Mouse (Mus musculus): Measurements from ENCODE around the gene Six2.
A peak's percentile ranks its signal among the peaks of the same experiment; 100 is the strongest.
"Not testable (repeated sequence)": the region's sequence is repeated elsewhere in the genome, so short reads cannot be mapped to it uniquely, and the experiment has no call there.

Six2 gene

DNA sequence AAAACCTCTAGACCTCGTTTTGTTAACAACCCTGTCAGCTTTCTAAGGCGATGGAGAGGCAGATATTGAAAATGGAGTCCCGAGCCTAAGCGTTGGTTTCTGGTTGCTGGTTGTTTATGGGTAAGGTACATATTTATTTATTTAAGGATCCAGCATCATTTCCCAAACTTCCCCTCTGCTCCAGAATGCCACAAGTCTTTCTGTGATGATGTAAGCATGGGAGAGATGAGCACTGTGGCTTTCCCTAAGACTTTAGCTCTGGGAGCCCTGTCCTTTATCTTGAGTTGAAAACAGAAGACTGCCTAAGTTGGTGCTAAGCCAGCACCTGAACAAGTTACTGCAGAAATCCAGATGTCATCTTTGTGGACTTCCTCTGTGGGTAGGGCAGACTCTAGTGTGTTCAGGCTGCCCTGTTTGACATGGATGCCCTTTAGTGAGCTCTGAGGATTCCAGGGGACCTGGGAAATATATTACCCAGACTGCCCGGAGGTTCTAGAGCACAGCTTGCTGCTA, 1.8 kb upstream of the Six2 start:
- no peak for DNase-seq

DNA sequence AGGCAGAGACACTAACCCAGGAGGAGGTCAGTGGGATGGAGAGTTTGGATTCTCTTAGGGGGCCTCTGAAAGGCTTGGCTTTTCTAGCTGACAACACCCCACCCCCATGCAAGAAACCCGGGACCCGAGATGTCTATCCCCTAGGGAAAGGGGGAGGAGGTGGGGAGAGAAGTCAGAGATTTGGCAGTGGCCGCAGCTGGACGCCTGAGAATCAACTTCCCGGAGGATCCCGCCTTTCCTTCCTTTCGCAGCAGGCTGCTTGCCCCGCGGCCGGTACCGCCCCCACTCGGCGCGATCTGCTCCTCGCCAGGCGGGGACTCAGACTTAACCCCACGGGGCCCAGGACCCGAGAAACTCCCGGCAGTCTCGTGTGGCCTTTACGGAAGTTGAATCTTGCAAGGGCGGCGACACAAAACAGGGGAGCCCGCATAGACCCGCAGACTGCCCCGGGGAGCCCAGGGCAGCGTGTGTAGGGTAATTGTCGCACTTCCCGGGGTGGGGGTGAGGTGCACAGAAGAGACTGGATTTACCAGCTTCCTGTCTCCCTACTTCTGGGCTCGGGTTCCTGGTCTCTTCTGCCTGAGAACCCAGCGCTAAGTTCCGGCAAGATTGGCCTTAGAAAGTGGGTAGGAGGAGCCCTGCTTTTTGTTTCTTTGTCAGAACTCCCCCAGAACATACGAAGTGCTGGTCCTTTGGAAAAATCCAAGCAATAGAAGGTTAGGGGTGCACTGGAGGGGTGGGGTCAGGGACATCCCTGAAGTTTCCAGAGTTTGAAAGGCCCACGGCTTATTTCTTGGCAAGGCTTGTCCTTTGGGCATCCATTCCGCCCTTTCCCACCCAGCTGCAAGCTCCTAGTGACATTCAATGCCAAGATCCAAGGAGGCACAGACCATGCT, 1.1 kb upstream of the Six2 start:
- no peak for DNase-seq

DNA sequence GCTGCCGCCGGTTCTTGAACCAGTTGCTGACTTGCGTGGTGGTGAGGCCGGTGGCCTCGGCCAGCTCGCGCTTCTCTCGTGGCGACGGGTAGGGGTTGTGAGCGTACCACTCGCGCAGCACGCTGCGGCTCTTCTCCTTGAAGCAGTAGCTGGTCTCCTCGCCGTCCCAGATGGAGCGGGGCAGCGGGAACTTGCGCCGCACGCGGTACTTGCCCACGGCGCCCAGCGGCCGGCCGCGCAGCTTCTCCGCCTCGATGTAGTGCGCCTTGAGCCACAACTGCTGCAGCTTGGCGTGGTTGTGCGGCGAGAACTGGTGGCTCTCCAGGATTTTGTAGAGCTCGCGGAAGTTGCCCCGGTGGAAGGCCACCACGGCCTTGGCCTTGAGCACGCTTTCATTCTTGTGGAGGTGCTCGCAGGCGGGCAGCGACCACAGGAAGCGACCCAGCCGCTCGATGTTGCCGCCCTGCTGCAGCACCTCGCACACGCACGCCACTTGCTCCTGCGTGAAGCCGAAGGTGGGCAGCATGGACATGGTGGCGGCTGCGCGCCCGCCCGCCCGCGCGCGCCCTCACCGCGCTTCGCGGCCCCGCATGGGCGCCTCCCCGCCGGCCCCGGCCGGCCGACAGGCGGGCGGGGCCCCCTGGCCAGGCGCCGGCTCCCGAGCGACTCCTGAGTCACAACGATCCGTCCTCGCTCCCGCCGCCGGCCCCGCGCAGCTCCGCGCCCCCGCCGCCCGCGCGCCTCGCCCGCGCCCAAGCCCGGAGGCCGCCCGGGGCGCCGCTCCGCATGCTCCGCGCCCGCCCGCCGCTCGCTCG, 446 bp downstream of the Six2 start:
- no peak for DNase-seq

DNA sequence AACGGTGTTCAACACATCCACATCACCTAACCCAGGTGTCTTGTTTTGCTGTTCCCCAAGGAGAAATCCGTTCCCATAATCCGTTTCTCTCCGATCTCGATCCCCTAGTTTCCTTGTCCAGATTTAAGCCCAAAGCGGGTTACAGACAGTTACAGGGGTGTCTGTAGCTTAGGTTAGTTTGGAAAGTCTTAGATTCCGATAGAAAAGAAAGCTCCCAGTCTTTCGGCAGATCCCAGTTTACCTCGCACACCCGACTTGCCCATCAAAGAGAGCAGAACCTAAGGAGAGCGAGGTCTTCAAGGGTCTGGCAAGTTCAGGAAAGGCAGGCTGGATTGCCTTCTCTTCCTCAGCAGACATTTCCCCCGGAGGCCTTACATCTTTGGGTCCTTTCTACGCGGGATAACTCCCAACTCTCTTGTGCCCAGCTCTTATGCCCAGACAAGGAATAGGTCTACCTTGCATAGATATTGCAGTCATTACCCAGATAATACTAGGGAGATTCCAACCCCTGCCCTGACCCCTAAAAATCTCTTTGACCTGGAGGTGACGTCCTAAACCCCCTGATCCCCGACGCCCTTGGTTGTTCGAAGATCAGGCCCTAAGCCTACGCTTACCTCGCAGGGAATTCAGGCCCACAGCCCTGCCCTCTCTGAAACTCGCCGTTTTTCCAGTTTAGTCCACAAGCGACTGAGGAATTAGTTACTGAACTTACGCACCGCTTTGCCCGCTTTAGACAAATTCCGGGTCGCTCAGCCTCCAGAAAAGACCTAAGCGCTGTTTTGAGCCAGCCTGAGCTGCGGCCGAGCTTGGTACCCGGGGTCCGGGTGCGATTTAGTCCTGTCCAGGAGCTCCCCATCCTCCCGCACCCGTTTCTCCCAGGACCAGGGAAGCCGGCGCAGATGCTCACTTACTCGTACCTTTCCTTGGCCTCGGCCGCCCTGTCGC, 1.3 kb downstream of the Six2 start:
- no peak for DNase-seq

DNA sequence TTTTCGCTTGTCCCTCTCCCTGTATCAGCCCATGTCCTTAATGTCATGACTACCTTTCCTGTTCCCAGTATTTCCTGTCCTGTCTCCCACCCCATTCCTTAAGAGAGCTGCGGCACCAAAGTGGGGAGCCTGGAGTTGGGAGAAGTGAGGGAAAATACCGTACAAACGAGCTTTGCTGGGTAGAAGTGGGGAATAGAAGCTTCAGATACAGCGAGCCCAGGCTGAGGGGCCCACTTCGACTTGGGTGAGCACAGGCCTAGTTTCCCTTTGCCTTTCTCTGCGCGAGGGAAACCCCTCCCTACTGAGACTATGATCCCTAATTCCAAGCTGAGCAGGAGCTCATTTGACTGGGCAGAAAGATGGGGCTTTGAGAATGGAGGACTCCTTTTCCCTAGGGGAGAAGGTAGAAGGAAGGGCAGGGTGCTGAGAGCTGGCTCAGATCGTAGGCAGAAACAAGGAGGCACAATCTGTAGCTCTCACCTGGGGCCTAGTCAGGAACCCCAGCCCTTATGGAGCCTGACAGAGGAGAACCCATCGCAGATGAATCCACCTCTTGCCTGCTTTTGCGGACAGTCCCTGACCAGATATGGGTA, 2.3 kb downstream of the Six2 start:
- DNase-seq: no peak

DNA sequence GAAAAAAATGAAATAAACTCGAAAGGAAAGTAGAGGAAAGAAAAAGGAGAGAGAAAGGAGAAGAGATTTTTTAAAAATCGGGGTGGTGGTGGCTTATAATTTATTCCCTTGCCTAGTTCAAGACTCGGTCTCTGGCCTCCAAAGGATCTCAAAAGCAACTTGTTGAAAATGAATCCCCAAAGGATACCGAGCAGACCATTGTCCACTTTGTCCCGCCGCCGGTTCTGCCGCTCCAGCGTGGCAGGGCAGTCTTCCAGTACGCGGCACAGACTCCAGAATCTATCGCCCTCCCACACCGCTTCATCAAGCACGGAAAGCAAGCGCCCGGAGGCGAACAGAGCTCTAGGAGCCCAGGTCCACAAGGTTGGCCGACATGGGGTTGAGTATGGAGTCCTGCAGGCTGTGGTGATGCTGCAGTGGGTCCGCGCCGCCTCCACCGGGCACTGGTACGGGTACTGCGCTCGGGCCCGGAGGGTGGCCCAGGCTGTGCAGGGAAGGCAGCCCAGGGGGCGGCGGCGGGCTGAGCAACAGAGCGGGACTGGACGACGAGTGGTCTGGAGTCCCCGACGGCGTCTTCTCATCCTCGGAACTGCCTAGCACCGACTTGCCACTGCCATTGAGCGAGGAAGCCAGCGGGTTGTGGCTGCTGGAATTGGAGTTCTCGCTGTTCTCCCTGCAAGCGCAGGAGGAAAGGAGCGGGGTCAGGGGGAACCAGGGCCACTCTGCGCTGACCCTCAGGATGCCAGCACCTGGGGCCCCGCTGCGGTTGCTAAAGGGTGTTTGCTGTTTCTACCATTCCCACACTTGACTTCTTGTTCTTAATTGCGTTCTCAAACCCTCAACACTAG, 3.0 kb downstream of the Six2 start:
- DNase-seq: no peak

DNA sequence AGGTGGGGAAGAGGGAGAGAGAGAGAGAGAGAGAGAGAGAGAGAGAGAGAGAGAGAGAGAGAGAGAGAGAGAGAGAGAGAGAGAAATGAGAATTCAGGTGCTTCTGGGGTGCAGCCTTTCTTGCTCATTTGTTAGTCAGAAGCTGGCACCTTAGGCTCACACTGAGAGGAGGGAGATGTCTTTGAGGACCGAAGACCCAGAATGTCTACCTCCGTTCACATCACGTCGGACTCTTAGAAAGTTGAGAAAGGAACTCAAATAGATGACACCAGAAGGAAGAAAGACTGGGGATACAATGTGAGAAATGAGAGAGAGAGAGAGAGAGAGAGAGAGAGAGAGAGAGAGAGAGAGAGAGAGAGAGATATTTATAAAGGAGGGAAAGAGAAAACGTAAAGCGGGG, 3.6 kb downstream of the Six2 start:
- not testable (repeated sequence) for DNase-seq

DNA sequence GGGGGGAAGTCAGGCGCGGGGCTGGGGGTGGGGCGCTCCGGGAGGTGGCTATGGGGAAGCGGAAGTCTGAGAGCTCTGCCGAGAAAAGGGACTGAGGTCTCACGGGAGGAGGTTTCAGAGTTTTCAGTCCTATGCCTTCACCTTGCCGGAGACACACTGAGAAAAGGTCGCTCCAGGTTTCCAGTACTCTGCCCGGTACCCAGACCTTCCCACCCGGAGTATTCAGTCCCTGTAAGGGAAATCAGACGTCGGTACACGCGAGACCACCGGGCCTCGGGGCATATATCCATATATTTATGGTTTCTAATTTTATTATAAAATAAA, 4.1 kb downstream of the Six2 start:
- no peak for DNase-seq

DNA sequence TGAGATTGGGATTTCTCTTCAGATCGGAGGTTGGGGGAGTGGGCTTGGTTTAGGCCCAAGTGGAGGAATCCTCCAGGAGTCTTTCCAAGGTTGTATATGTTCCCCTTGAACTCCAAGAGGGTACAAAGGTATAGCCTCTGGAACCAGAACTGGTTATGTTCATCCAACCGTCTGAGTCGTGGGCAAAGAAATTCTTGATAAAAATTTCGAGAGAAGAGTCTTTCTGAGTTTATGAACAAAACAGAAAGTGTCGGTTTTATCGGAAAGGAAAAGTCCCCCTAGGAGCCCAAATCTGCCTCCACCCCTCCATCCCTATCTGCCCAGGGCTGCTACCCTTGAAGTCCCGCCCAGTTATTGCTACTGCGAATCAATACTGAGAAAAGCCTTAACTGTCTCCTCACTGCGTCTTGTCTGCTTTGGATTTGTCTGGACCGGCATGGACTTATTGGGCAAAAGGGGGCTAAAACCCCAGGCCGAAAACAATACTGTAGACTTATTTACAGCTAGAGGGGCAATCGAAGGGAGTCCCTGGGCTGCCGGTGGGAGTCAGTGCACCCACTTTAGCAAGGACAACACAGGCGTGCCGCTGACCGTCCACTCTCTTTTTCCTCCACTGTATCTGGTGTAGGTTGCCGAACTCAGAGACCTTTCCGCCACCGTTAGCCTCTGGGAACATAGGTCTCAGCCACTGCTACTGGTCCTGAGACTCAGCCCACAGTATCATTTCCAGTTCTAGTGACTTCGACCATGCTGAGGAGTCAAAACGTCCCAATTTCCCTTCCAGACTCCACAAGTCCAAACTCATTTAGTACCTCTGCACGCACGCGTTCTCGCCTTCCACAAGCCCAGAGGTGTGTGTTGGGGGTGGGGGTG, 4.7 kb downstream of the Six2 start:
- no peak for DNase-seq

DNA sequence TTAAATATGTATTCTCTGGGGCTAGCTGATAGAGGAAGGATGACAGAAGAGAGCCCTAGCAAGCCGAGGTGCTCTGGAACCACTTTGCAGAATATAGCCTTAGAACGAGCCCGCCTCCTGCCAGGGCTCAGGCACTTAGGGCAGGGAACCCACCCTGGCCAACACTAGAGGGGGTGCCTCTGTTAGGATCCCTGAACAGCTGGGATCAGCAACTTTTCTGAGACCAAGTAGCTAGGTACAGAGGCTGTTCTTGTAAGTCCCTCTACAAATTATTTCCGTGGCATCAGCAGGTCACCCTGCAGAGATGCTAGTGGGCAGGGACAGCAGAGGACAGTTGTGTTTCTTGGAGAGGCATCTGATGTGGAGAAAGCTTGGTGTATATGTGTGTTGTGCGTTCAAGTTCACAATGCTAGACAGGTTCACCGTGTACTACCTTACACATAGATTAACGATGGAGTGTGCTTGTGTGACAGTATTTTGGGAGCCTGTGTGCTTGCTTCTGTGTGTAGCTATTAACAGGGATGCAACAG, 5.8 kb downstream of the Six2 start:
- DNase-seq: no peak

DNA sequence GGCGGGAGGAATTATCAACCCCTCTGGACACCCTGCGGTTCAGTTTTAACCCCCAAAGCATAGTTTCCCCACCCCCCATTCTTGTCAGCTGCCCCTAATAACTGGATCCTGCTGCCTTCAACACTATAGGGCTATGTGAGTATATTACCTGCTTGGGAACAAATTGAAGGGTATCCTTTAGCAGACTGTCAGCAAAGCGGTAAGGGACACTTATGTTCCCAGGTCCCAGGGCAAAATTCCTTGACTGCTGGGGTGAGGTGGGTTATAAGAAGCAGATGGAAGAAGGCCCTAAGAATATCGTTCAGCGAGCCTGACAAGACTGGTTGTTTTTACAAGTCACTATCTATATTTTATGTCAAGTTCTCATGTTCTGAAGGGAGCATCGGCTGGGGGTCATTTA, 6.3 kb downstream of the Six2 start:
- DNase-seq: no peak

DNA sequence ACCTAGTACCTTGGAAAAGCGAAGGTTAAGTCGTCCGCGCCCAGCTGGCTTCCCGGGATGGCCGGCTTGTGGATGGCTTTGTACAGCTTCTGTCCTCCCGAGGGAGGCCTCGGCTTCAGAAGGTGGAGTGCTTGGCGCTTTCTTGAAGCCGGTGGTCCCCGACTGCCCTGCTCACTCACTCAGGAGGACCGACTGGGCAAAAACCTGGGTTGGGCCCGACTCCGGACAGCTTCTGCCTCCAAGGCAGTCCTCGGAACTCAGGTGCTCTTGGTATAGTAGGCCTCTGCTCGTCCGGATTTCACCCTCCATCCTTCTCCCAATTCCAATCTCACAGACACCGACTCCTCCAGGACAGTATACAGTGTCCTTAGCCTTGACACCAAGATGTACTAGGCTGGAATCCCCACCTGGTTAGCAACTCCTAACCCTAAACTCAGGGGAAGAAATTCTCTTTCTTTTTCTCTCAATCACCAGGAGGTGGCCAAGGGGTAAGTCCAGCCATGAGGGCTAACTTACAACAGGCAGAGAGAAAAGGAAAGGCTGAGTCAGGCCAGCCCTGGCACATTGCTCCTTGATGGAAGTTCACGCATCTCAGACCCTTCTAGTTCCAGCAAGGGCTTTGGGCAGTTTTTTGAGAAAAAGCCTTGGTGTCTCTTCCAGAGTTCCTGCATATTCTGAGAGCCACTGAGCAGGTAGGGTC, 7.1 kb downstream of the Six2 start:
- DNase-seq: no peak

DNA sequence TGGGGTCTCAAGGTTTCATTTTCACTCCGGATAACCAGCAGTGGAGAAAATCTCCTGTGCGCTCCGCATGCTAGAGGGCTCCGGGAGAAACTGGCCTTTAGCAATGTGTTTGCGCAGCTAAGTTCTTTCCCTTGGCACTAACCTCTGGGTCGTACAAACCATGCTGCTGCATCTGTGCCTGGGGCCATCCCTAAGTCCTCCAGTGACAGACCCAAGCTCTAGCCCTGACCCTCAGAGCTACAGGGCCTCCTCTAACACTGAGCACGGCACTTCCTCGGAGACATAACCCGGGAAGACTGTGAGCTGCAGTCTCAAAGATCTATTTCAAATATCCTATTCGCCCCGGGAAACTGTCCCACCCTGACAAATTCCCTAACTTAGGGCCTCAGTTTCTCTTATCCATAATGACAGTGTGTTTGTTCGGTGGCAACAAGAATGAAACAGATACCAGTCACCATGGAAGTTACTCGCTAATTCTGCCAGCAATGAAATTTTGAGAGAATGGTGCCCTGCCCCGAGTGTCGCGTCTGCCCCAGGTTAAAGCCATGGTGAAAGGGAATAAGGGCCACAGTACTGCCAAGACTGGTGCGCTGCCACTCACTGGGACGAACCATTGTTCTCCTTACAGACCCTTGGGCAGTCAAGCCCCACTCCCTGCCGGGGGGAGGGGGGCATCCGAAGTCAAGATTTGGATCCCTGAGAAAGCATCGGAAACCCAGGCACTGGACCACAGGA, 7.8 kb downstream of the Six2 start:
- DNase-seq: no peak

DNA sequence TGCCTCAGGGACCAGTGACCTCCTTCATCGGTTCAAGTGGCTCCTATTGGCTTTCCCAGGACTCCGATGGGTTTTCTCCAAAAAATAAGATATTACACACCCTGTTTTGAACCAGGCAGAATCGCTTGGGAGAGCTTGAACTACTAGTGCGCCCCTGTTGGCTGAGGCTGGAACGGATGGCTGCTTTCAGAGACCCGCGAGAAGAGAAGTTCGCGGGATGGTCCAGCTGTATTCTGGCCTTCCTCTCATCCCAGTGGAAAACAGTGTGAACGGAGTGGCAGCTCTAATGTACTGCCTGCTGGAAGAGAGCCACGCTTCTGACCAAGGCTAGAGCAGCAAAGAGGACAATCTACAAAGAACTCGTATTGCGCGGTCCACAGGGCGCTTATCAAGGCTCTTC, 8.4 kb downstream of the Six2 start:
- no peak for DNase-seq

DNA sequence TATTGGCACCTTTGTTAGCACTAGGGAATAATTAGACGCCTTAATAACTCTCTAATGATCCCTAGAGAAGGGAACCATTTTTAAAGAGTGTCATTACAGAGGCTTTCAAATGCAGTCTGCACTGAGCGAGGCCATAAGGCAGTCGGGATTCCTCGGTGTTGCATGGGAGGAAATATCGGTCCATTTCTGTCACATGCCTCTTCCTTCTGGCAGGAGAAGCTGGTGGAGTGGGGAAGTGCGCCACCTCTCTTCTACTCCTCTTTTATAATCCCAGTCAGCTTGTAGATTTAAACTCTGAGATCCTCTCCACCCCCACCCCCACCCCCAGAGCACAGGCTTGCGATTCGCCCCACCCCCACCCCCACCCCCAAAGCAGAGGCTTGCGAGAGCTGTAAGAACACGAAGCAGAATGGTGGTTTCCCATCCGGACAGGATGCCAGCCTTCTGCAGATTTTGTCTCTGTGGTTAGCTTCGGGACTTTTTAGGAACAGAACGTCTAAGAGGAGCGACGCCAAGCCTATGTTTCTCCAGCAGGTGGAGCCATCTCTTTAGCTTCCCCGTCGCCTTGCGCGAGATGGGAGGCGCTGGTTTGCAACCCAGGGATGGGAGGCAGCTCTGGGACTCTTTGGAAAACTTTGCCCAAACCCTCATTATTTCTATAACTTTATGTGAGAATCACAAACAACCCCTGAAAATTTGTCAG, 23.3 kb downstream of the Six2 start:
- peak; percentile 29 to 30 for DNase-seq

DNA sequence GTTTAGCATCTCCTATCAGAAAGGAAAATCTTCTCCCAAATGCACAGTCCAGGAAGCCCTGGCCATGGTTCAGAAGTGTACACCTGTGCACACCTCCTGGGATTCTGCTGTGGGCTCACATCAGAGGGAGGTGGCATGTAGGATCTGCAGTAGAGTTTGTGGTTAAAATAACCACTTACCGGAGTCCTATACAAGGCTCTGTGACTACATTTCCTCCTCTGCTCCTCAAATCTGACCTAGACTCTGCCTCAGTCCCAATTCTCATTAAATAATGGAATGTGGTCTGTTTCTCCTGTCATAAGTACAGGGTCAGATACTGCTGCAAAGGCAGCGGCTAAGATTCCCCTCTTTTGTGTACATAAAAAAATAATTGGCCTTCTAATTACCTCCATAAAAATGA, 23.9 kb downstream of the Six2 start:
- no peak for DNase-seq

DNA sequence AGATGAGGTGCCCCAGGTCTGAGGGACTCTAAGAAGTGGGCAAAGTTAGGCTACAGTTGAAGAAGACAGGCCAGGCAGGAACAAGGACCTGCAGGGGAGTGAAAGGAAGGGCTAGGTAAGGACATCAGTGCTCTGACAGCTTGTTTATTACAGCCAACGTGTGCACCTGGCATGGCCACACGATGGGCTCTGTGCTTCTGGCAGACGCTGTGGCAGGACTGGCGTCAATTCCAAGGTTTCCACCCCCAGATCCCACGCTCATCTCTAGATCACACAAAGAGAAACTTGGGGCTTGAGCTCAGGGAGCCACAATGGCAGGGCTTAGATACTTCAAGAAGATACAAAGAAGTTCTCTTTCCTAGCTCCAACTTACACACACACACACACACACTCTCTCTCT, 26.6 kb downstream of the Six2 start:
- DNase-seq: no peak

DNA sequence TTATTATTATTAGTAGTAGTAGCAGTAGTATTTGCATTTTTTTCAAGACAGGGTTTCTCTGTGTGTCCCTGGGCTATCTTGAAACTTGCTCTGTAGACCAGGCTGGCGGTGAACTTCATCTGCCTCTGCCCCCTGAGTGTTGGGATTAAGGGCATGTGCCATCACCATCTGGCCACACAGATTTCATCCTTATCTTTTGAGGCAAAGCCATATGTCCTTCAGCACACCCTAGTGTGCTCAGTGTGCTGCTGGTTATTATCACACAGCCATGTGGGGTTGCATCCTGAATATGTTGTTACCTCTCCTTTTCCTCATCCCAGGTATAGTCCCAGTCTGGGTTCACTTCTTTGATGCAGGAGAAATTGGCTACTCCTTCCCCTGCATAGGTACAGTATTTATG, 28.1 kb downstream of the Six2 start:
- no peak for DNase-seq

Measured in thymus, postnatal 36 days (tissue).